Mouse (Mus musculus) liver, postnatal 0 days (tissue): Measurements from ENCODE around the gene Idh3a. TPM values are rescaled to one million over a fixed set of nuclear protein-coding genes. Genes with fewer than 3 reads are reported as not detected.

Experiments
- ATAC-seq: fragments of 200-750 bp; cut with Nextera tagmentation; 2 replicates; pipeline ENCODE4 v1.8.0; 2017; ENCODE audit warnings: mild to moderate bottlenecking, moderate library complexity
- DNase-seq: peaks from one replicate; pipeline ENCODE4 v3.0.0-alpha.2; 2016
- H3K27ac ChIP-seq: fragments of 300-500 bp; sonication (generic); 2 replicates; pipeline ENCODE4 v1.5.1; 2014; ENCODE audit warnings: antibody characterized with exemption, moderate library complexity, mild to moderate bottlenecking, low read depth
- H3K27me3 ChIP-seq: fragments of 300-500 bp; sonication (generic); 2 replicates; pipeline ENCODE4 v1.6.1; 2014; ENCODE audit warnings: low read length, control low read depth, mixed read lengths; ENCODE audit not compliant: insufficient read depth
- H3K36me3 ChIP-seq: fragments of 300-500 bp; sonication (generic); replicated peaks from 2 replicates; pipeline ENCODE4 v1.6.1; 2014; ENCODE audit warnings: mild to moderate bottlenecking, control low read depth, low read length, moderate library complexity, mixed read lengths; ENCODE audit not compliant: insufficient read depth
- H3K4me1 ChIP-seq: fragments of 300-500 bp; sonication (generic); 2 replicates; pipeline ENCODE4 v1.6.1; 2014; ENCODE audit warnings: antibody characterized with exemption, mild to moderate bottlenecking, control low read depth; ENCODE audit not compliant: insufficient read depth
- H3K4me2 ChIP-seq: fragments of 300-500 bp; sonication (generic); 2 replicates; pipeline ENCODE4 v1.6.1; 2014; ENCODE audit warnings: low read depth, mild to moderate bottlenecking, low read length, moderate library complexity, mixed read lengths
- H3K4me3 ChIP-seq: fragments of 300-500 bp; sonication (generic); 2 replicates; pipeline ENCODE4 v1.5.1; 2014; ENCODE audit warnings: low read depth, low read length
- H3K9ac ChIP-seq: fragments of 300-500 bp; sonication (generic); replicated peaks from 2 replicates; pipeline ENCODE4 v1.6.1; 2014; ENCODE audit warnings: mild to moderate bottlenecking, moderate library complexity
- H3K9me3 ChIP-seq: fragments of 300-500 bp; sonication (generic); 2 replicates; pipeline ENCODE4 v1.6.1; 2016; ENCODE audit warnings: mild to moderate bottlenecking, control low read depth, low read length, mixed read lengths
- CTCF ChIP-seq: sonication (generic); IDR thresholded peaks from 2 replicates; pipeline ENCODE4 v1.5.1; 2016; ENCODE audit warnings: antibody characterized with exemption, low read depth
- EP300 ChIP-seq: IDR thresholded peaks from 2 replicates; pipeline ENCODE4 v1.6.1; 2016; ENCODE audit warnings: antibody characterized with exemption, low read depth, mild to moderate bottlenecking
- WGBS: fragments of 180-500 bp; shearing (Covaris S2); extraction: QIAGEN DNeasy Blood & Tissue Kit; methylation state at CpG from one replicate; pipeline ENCODE4 v1.1.7; 2014; ENCODE audit not compliant: insufficient replicate concordance; 5-methylcytosine and 5-hydroxymethylcytosine counted together
- polyA plus RNA-seq: library from polyadenylated mRNA; unstranded; fragments of >200 nt; fragmentation: Nextera tagmentation; extraction: Ambion mirVana; gene quantifications from 2 replicates; pipeline ENCODE4 v1.2.1, GENCODE M21; 2015

The Idh3a gene
- polyA plus RNA-seq, 1 experiment from 2014 or later: 74.6 TPM

DNA sequence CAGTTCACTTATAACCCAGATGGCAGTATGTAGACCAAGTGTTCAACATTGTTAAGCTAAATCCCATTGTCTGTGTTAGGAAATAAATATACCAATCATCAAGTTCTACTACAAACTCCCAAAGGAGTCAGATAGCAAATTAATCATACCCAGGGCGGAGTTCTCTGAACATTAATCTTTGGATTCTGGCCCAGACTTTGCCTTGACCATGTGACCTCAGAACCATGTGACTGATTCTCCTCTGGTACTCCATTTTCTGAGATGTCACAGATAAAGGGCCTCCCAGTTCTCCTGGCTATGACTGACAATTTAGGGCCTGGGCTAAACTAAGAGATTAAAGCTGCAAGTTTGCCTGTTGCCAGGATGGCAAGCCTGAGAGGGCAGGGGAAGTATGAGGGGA is 63.2 kb downstream of the Idh3a start:
- Histone ChIP-seq H3K4me2 (no peak overlapping the region), H3K9me3 (no peaks in the 10 kb centered on the region), H3K4me1 (no peaks in the 10 kb centered on the region), H3K27ac (no peak overlapping the region), H3K4me3 (no peak overlapping the region), H3K36me3 (no peaks in the 10 kb centered on the region), H3K9ac (no peak overlapping the region), H3K27me3 (no peaks in the 10 kb centered on the region)
- TF ChIP-seq EP300: no peak
- no peak for TF ChIP-seq CTCF
- DNase-seq: no peak
- no peak for ATAC-seq
- WGBS: 81% methylated on average over 1 of the region's 1 CpGs

DNA sequence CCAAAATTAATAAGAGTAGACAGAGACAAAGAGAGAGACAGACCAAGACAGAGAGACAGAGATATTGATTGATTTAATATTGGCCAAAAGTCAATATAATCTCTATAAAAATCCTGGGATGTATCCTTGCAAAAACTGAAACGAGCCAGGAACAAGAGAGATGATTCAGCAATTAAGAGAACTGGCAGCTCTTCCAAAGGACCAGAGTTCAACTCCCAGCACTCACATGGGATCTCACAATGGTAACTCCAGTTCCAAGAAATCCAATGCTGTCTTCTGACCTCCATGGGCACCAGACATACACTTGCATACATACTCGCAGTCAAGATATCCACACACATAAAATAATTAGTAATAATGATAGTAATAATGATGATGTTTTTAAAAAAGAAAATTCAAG is 66.6 kb downstream of the Idh3a start:
- Histone ChIP-seq H3K27ac (no peak overlapping the region), H3K4me1 (no peaks in the 10 kb centered on the region), H3K4me3 (no peak overlapping the region), H3K4me2 (no peak overlapping the region), H3K9me3 (no peaks in the 10 kb centered on the region), H3K36me3 (no peaks in the 10 kb centered on the region), H3K9ac (no peak overlapping the region), H3K27me3 (no peaks in the 10 kb centered on the region)
- TF ChIP-seq CTCF: no peak
- no peak for TF ChIP-seq EP300
- 66% methylated on average over 2 of the region's 2 CpGs for WGBS
- ATAC-seq (no peak), DNase-seq (no peak)

Other genes with a start within 250 kb of the Idh3a start
- gene Dmxl2, start 84.7 kb upstream of the Idh3a start, polyA plus RNA-seq: 3.3 and 3.8 TPM in 2 replicates
- not detected in 2 replicates for gene Sh2d7, start 47.4 kb upstream of the Idh3a start, polyA plus RNA-seq
- 0.99 and 1.3 TPM in 2 replicates for gene Cib2, start 26.1 kb upstream of the Idh3a start, polyA plus RNA-seq
- 0.12 and 0.13 TPM in 2 replicates for gene Acsbg1, start 75.5 kb downstream of the Idh3a start, polyA plus RNA-seq
- 6.0 and 6.8 TPM in 2 replicates for gene Dnaja4, start 112.5 kb downstream of the Idh3a start, polyA plus RNA-seq
- 72.1 and 75.4 TPM in 2 replicates for gene Wdr61, start 148.2 kb downstream of the Idh3a start, polyA plus RNA-seq
- gene Crabp1, start 178.4 kb downstream of the Idh3a start, polyA plus RNA-seq: not detected in 2 replicates